Mouse (Mus musculus) E14TG2a.4 (cell line): ENCODE results near the gene Gm20388.

Experiments
- CTCF ChIP-seq: conservative IDR thresholded peaks from 2 replicates; pipeline ENCODE4 v1.5.1; 2014; ENCODE audit warnings: low read length
- NANOG ChIP-seq: IDR thresholded peaks from 2 replicates; pipeline ENCODE4 v1.6.1; 2014; ENCODE audit warnings: borderline replicate concordance, low read length, mixed read lengths

DNA sequence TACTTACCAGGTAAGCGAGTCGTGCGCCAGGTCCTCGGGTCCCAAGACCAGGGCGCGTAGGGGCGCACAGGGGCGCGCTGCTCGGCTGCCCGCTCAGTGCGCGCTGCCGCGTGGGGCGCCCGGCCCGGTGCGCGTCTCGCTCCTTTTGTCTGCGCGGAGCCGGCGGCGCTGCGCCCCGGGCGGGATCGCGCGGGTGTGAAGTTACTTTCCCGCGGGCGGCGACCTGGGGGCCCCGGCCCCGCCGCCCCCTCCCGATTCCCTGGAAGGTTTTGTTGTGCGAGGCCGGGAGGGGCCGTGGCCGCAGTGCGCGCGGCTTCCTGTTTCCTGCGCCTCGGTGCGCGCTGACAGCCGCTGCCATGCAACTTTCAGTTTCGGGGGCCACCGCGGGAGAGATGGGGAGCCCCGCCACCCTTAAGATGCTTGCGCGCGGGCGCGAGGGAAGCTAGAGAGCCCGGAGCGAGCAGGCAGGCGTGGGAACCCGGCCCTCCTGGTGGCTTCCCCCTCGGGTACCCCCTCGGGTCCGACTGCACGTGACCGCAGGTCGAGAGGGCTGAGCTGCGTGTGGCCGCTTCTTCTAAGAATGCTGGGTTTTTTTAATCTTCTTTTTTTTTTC is 578.6 kb downstream of the Gm20388 start:
- TF ChIP-seq CTCF (no peak), NANOG (no peak)
